Mouse (Mus musculus) liver, embryonic 16.5 days (tissue): ENCODE measurements around the gene Gm5795. TPM values are rescaled to one million over a fixed set of nuclear protein-coding genes. Genes with fewer than 3 reads are reported as not detected.
"Not testable (repeated sequence)": the region's sequence is repeated elsewhere in the genome, so short reads cannot be mapped to it uniquely, and the experiment has no call there.

Source experiments
- ATAC-seq: fragments of 200-750 bp; cut with Nextera tagmentation; 2 replicates; pipeline ENCODE4 v1.8.0; 2017; ENCODE audit warnings: low read depth, mild to moderate bottlenecking, moderate number of reproducible peaks, moderate library complexity
- H3K27ac ChIP-seq: fragments of 300-500 bp; sonication (generic); 2 replicates; pipeline ENCODE4 v1.5.1; 2014; ENCODE audit warnings: mild to moderate bottlenecking, low read length
- H3K27me3 ChIP-seq: fragments of 300-500 bp; sonication (generic); 2 replicates; pipeline ENCODE4 v1.6.1; 2014; ENCODE audit warnings: low read depth, low read length, mixed read lengths; ENCODE audit not compliant: control insufficient read depth, insufficient read depth
- H3K36me3 ChIP-seq: fragments of 300-500 bp; sonication (generic); 2 replicates; pipeline ENCODE4 v1.6.1; 2014; ENCODE audit warnings: mild to moderate bottlenecking; ENCODE audit not compliant: control insufficient read depth, insufficient read depth
- H3K4me1 ChIP-seq: fragments of 300-500 bp; sonication (generic); 2 replicates; pipeline ENCODE4 v1.6.1; 2014; ENCODE audit warnings: low read depth, low read length, mixed read lengths; ENCODE audit not compliant: control insufficient read depth
- H3K4me2 ChIP-seq: fragments of 300-500 bp; sonication (generic); 2 replicates; pipeline ENCODE4 v1.6.1; 2014; ENCODE audit warnings: low read depth, low read length, mixed read lengths
- H3K4me3 ChIP-seq: fragments of 300-500 bp; sonication (generic); 2 replicates; pipeline ENCODE4 v1.5.1; 2014; ENCODE audit warnings: low read depth, mild to moderate bottlenecking, low read length
- H3K9ac ChIP-seq: fragments of 300-500 bp; sonication (generic); 2 replicates; pipeline ENCODE4 v1.6.1; 2014; ENCODE audit warnings: low read depth, low read length
- H3K9me3 ChIP-seq: fragments of 300-500 bp; sonication (generic); replicated peaks from 2 replicates; pipeline ENCODE4 v1.6.1; 2016; ENCODE audit warnings: low read length; ENCODE audit not compliant: control insufficient read depth
- WGBS: fragments of 180-500 bp; shearing (Covaris S2); extraction: QIAGEN DNeasy Blood & Tissue Kit; methylation state at CpG from one replicate; pipeline ENCODE4 v1.1.7; 2014; ENCODE audit not compliant: insufficient replicate concordance; 5-methylcytosine and 5-hydroxymethylcytosine counted together
- polyA plus RNA-seq: library from polyadenylated mRNA; unstranded; fragments of >200 nt; fragmentation: Nextera tagmentation; extraction: Ambion mirVana; gene quantifications from 2 replicates; pipeline ENCODE4 v1.2.1, GENCODE M21; 2015

Gene Gm5795
- not detected in 2 replicates for polyA plus RNA-seq

GRCm38 (mm10) chr14:3187955-3188354 lies at the start of gene Gm5795:
TSS of gene Gm5795 (plus strand) at chr14:3188255.
- not testable (repeated sequence) for H3K27ac ChIP-seq, H3K36me3 ChIP-seq, H3K4me1 ChIP-seq, H3K4me3 ChIP-seq, H3K9me3 ChIP-seq, ATAC-seq, H3K4me2 ChIP-seq, H3K27me3 ChIP-seq, H3K9ac ChIP-seq
- no CpG with 5 or more reads among the region's 2 CpGs for WGBS

- H3K36me3 ChIP-seq, H3K27me3 ChIP-seq, H3K4me1 ChIP-seq, ATAC-seq, H3K27ac ChIP-seq, H3K4me3 ChIP-seq, H3K9ac ChIP-seq, H3K9me3 ChIP-seq, H3K4me2 ChIP-seq: not testable (repeated sequence)
- 2% methylated on average over 17 of the region's 62 CpGs for WGBS
Measured at GRCm38 (mm10) chr14:3208272-3209152, 20.5 kb downstream of the Gm5795 start, which contains the start of gene D830030K20Rik. TSS of gene D830030K20Rik (plus strand) at chr14:3208488.

- 8% methylated on average over 9 of the region's 11 CpGs for WGBS
- H3K4me1 ChIP-seq, result not testable (repeated sequence)
Measured at GRCm38 (mm10) chr14:3209367-3209766, 21.3 kb downstream of the Gm5795 start.

More at GRCm38 (mm10) chr14:3209367-3209766, 21.3 kb downstream of the Gm5795 start:
- not testable (repeated sequence) for ATAC-seq, H3K9ac ChIP-seq, H3K9me3 ChIP-seq, H3K27ac ChIP-seq, H3K36me3 ChIP-seq, H3K27me3 ChIP-seq, H3K4me2 ChIP-seq, H3K4me3 ChIP-seq

Other genes with a start within 250 kb of the Gm5795 start
- gene Gm2888, start 158.3 kb upstream of the Gm5795 start, polyA plus RNA-seq, result not detected in 2 replicates
- 0.13 TPM in 1 of 2 replicates, not detected in the other for gene Gm2897, start 139.0 kb upstream of the Gm5795 start, polyA plus RNA-seq
- not detected in 2 replicates for gene Gm10340, start 54.3 kb upstream of the Gm5795 start, polyA plus RNA-seq
- gene D830030K20Rik, start 20.2 kb downstream of the Gm5795 start, polyA plus RNA-seq, result 0.25 and 0.58 TPM in 2 replicates
- not detected in 2 replicates for gene Gm2956, start 144.4 kb downstream of the Gm5795 start, polyA plus RNA-seq
- not detected in 2 replicates for gene Gm10413, start 206.8 kb downstream of the Gm5795 start, polyA plus RNA-seq
- not detected in 2 replicates for gene Gm10409, start 224.4 kb downstream of the Gm5795 start, polyA plus RNA-seq
- not detected in 2 replicates for gene Gm3005, start 239.8 kb downstream of the Gm5795 start, polyA plus RNA-seq